Mouse (Mus musculus): ENCODE results near the gene Cotl1. TPM values are rescaled to one million over a fixed set of nuclear protein-coding genes. Genes with fewer than 3 reads are reported as not detected.
A peak's percentile ranks its signal among the peaks of the same experiment; 100 is the strongest.

The Cotl1 gene
- polyA plus RNA-seq, 1 experiment, result 144 TPM

DNA sequence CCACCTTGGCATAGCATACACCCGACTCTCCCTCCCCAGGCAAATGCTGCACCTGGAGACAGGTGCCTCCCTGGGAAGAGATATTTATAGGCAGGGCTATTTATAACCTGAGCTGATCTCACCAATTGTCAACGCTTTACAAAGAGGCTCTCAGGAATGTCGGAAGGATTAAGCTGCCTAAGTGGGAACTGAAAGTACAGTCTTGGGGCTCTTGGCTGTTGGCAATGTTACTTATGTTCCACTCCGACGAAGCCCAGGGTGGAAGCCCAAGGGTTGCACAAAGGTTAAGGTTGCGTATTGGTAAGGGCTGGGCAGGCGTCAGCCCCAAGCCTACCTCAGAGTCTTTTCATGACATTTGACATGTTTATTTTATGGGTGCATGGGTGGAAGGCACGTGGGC, 4.2 kb upstream of the Cotl1 start:
- Histone ChIP-seq H3K27me3 (ENCODE audit: control insufficient read depth, insufficient read depth, insufficient read length) (peaks cover 6% of the 10 kb centered on the region), H3K4me3 (no peak overlapping the region), H3ac (ENCODE audit: control insufficient read depth, insufficient read length) (no peak overlapping the region), H3K79me2 (ENCODE audit: control insufficient read depth, insufficient read depth) (peaks cover 7% of the 10 kb centered on the region), H3K4me2 (ENCODE audit: low read depth) (no peak overlapping the region), H3K36me3 (ENCODE audit: control insufficient read depth, insufficient read depth) (no peaks in the 10 kb centered on the region)
- no peak for TF ChIP-seq SRF (IDR thresholded peaks at IDR 0.05; ENCODE audit: control insufficient read depth, insufficient read length, low read depth)
- no peak for TF ChIP-seq MYOG (IDR thresholded peaks at IDR 0.05; ENCODE audit: control insufficient read depth in 1 of 3, insufficient read depth in 1 of 3, insufficient read length in 2 of 3, low read depth in 2 of 3)
- TF ChIP-seq MYOD1 (IDR thresholded peaks at IDR 0.05; ENCODE audit: control insufficient read depth in 1 of 3, insufficient read length in 2 of 3, low read depth in 2 of 3), result no peak
- no peak for TF ChIP-seq REST (IDR thresholded peaks at IDR 0.05; ENCODE audit: insufficient read depth, insufficient read length)
- no peak for TF ChIP-seq E2F4 (IDR thresholded peaks at IDR 0.05; ENCODE audit: insufficient read depth)
- no peak for TF ChIP-seq TCF3 (IDR thresholded peaks at IDR 0.05; ENCODE audit: insufficient read length, low read depth)
- TF ChIP-seq MAX (IDR thresholded peaks at IDR 0.05; ENCODE audit: low read depth), result no peak
- TF ChIP-seq USF1 (IDR thresholded peaks at IDR 0.05; ENCODE audit: low read depth), result no peak

DNA sequence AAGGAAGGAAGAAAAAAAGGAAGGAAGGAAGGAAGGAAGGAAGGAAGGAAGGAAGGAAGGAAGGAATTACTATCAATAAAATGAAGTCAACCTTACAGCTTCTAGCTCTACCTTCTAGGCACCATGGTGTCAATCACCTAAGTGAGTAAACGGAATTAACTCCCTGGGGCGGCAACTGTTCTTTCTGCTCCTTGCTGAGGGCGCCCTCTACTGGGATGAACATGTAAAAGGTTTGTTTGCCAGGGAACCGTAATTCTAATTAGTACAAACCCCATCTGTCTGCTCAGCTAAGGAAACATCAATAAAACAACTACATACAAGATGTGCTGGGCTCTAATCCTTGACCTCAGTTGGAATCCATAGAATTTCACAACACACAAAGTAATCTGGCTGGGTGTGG, 3.1 kb upstream of the Cotl1 start:
- peaks cover 18% of the 10 kb centered on the region for H3K79me2 ChIP-seq (ENCODE audit: control insufficient read depth, insufficient read depth)
- H3K36me3 ChIP-seq (ENCODE audit: control insufficient read depth, insufficient read depth), result no peaks in the 10 kb centered on the region
- no peak overlapping the region for H3ac ChIP-seq (ENCODE audit: control insufficient read depth, insufficient read length)
- TF ChIP-seq USF1 (IDR thresholded peaks at IDR 0.05; ENCODE audit: low read depth) (no peak), E2F4 (IDR thresholded peaks at IDR 0.05; ENCODE audit: insufficient read depth) (no peak), MAX (IDR thresholded peaks at IDR 0.05; ENCODE audit: low read depth) (no peak), MYOG (IDR thresholded peaks at IDR 0.05; ENCODE audit: control insufficient read depth in 1 of 3, insufficient read depth in 1 of 3, insufficient read length in 2 of 3, low read depth in 2 of 3) (no peak), SRF (IDR thresholded peaks at IDR 0.05; ENCODE audit: control insufficient read depth, insufficient read length, low read depth) (no peak), REST (IDR thresholded peaks at IDR 0.05; ENCODE audit: insufficient read depth, insufficient read length) (no peak), TCF3 (IDR thresholded peaks at IDR 0.05; ENCODE audit: insufficient read length, low read depth) (no peak), POLR2A (IDR thresholded peaks at IDR 0.05; ENCODE audit: insufficient read length, low read depth) (no peak), MYOD1 (IDR thresholded peaks at IDR 0.05; ENCODE audit: control insufficient read depth in 1 of 3, insufficient read length in 2 of 3, low read depth in 2 of 3) (no peak), TCF12 (IDR thresholded peaks at IDR 0.05; ENCODE audit: insufficient read depth, poor library complexity, severe bottlenecking) (no peak), POLR2AphosphoS2 (IDR thresholded peaks at IDR 0.05; ENCODE audit: insufficient read length, low read depth) (no peak), CEBPB (IDR thresholded peaks at IDR 0.05; ENCODE audit: insufficient read depth, poor library complexity, severe bottlenecking) (no peak)
- H3K27me3 ChIP-seq (ENCODE audit: control insufficient read depth, insufficient read depth, insufficient read length), result peaks cover 6% of the 10 kb centered on the region
- no peak overlapping the region for H3K4me2 ChIP-seq (ENCODE audit: low read depth)
- H3K4me3 ChIP-seq, result no peak overlapping the region

DNA sequence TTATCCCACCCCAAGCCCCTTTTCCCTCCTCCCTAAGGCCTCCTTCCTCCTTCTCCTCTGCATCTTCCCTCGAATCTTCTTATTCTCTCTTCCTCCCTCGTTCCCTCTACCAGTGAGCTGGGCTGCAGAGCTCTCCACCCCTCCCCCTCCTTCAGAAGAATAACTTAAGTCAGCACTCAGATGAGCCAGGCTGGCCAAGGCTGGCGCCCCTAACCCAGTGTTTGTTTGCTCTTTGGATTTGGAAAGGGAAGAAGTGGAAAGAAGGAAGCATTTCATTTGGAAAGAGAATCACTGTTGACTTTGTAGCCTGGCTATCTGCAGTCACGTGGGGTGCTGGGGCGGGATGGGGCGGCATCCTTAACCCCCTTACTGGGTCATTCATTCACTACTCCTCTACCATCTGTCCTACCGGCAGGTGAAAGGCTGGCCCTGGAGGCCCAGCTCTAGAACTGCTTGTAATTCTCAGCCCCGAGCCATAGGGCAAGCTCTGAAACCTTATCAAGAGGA, 614 bp upstream of the Cotl1 start:
- H3K36me3 ChIP-seq (ENCODE audit: control insufficient read depth, insufficient read depth), result no peaks in the 10 kb centered on the region
- H3K79me2 ChIP-seq (ENCODE audit: control insufficient read depth, insufficient read depth), result peaks cover 25% of the 10 kb centered on the region
- H3K27me3 ChIP-seq (ENCODE audit: control insufficient read depth, insufficient read depth, insufficient read length), result no peaks in the 10 kb centered on the region
- peak overlapping the region; percentile 76 for H3K4me3 ChIP-seq
- TF ChIP-seq USF1 (IDR thresholded peaks at IDR 0.05; ENCODE audit: low read depth) (no peak), SRF (IDR thresholded peaks at IDR 0.05; ENCODE audit: control insufficient read depth, insufficient read length, low read depth) (no peak), POLR2AphosphoS2 (IDR thresholded peaks at IDR 0.05; ENCODE audit: insufficient read length, low read depth) (no peak), CEBPB (IDR thresholded peaks at IDR 0.05; ENCODE audit: insufficient read depth, poor library complexity, severe bottlenecking) (no peak), E2F4 (IDR thresholded peaks at IDR 0.05; ENCODE audit: insufficient read depth) (no peak), MAX (IDR thresholded peaks at IDR 0.05; ENCODE audit: low read depth) (no peak), REST (IDR thresholded peaks at IDR 0.05; ENCODE audit: insufficient read depth, insufficient read length) (no peak), MYOG (IDR thresholded peaks at IDR 0.05; ENCODE audit: control insufficient read depth in 1 of 3, insufficient read depth in 1 of 3, insufficient read length in 2 of 3, low read depth in 2 of 3) (no peak), MYOD1 (IDR thresholded peaks at IDR 0.05; ENCODE audit: control insufficient read depth in 1 of 3, insufficient read length in 2 of 3, low read depth in 2 of 3) (no peak), TCF3 (IDR thresholded peaks at IDR 0.05; ENCODE audit: insufficient read length, low read depth) (no peak), POLR2A (IDR thresholded peaks at IDR 0.05; ENCODE audit: insufficient read length, low read depth) (no peak), TCF12 (IDR thresholded peaks at IDR 0.05; ENCODE audit: insufficient read depth, poor library complexity, severe bottlenecking) (no peak)
- H3ac ChIP-seq (ENCODE audit: control insufficient read depth, insufficient read length), result peak overlapping the region; percentile 12
- peak overlapping the region; percentile 90 for H3K4me2 ChIP-seq (ENCODE audit: low read depth)

DNA sequence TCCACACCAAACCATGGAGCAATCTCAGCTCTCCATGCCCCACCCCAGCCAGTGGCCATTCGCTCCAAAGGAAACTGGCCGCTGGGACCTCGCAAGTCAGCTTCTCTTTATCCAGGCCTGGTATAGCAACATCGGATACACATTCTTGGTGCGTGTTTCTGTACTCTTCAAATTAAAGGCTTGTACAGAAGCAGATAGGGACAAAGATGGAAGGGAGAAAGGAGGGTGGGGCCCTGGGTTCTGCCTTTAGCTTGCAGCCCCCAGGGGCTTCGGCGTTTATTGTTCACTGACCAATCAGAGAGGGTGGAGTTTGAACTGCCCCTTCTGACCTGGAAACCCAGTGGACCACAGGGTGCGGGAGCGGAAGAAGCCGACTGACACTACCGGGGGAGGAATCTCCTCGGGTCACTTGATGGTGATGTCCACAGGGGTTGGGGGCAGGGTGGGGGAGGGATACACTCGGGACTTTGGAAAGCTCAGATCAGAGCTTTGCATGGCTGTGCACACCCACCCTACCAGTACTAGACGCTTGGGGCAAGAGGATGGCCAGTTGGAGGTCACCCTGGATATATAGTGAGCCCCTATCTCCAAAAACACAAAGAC, 824 bp downstream of the Cotl1 start:
- no peaks in the 10 kb centered on the region for H3K36me3 ChIP-seq (ENCODE audit: control insufficient read depth, insufficient read depth)
- no peak for TF ChIP-seq TCF12 (IDR thresholded peaks at IDR 0.05; ENCODE audit: insufficient read depth, poor library complexity, severe bottlenecking)
- TF ChIP-seq E2F4 (IDR thresholded peaks at IDR 0.05; ENCODE audit: insufficient read depth), result no peak
- TF ChIP-seq USF1 (IDR thresholded peaks at IDR 0.05; ENCODE audit: low read depth), result no peak
- no peak for TF ChIP-seq POLR2A (IDR thresholded peaks at IDR 0.05; ENCODE audit: insufficient read length, low read depth)
- no peak for TF ChIP-seq CEBPB (IDR thresholded peaks at IDR 0.05; ENCODE audit: insufficient read depth, poor library complexity, severe bottlenecking)
- no peak for TF ChIP-seq MAX (IDR thresholded peaks at IDR 0.05; ENCODE audit: low read depth)
- no peak for TF ChIP-seq POLR2AphosphoS2 (IDR thresholded peaks at IDR 0.05; ENCODE audit: insufficient read length, low read depth)
- TF ChIP-seq SRF (IDR thresholded peaks at IDR 0.05; ENCODE audit: control insufficient read depth, insufficient read length, low read depth), result no peak
- no peak for TF ChIP-seq MYOG (IDR thresholded peaks at IDR 0.05; ENCODE audit: control insufficient read depth in 1 of 3, insufficient read depth in 1 of 3, insufficient read length in 2 of 3, low read depth in 2 of 3)
- TF ChIP-seq MYOD1 (IDR thresholded peaks at IDR 0.05; ENCODE audit: control insufficient read depth in 1 of 3, insufficient read length in 2 of 3, low read depth in 2 of 3), result no peak
- TF ChIP-seq TCF3 (IDR thresholded peaks at IDR 0.05; ENCODE audit: insufficient read length, low read depth), result no peak
- no peak for TF ChIP-seq REST (IDR thresholded peaks at IDR 0.05; ENCODE audit: insufficient read depth, insufficient read length)
- peak overlapping the region; percentile 76 for H3K4me3 ChIP-seq

More for the DNA sequence above, 824 bp downstream of the Cotl1 start:
- H3K4me2 ChIP-seq (ENCODE audit: low read depth), result peak overlapping the region; percentile 95
- no peaks in the 10 kb centered on the region for H3K27me3 ChIP-seq (ENCODE audit: control insufficient read depth, insufficient read depth, insufficient read length)
- H3K79me2 ChIP-seq (ENCODE audit: control insufficient read depth, insufficient read depth), result peaks cover 33% of the 10 kb centered on the region
- H3ac ChIP-seq (ENCODE audit: control insufficient read depth, insufficient read length), result peak overlapping the region; percentile 12

Measured in myocyte (in vitro differentiated cells).